Mouse (Mus musculus) heart, embryonic 11.5 days (tissue): Measurements from ENCODE around the gene Phf19. TPM values are rescaled to one million over a fixed set of nuclear protein-coding genes. Genes with fewer than 3 reads are reported as not detected.

Experiments used
- ATAC-seq: fragments of 200-750 bp; cut with Nextera tagmentation; replicated peaks from 2 replicates; pipeline ENCODE4 v1.8.0; 2017; ENCODE audit warnings: moderate library complexity; ENCODE audit not compliant: insufficient number of reproducible peaks, low FRiP score, low TSS enrichment
- H3K27ac ChIP-seq: fragments of 300-500 bp; sonication (generic); 2 replicates; pipeline ENCODE4 v1.5.1; 2014; ENCODE audit warnings: mild to moderate bottlenecking, low read depth, low read length
- H3K27me3 ChIP-seq: fragments of 300-500 bp; sonication (generic); 2 replicates; pipeline ENCODE4 v1.6.1; 2014; ENCODE audit warnings: mild to moderate bottlenecking, low read length, mixed read lengths; ENCODE audit not compliant: control insufficient read depth, insufficient read depth
- H3K36me3 ChIP-seq: fragments of 300-500 bp; sonication (generic); 2 replicates; pipeline ENCODE4 v1.6.1; 2014; ENCODE audit warnings: mild to moderate bottlenecking, low read length, moderate library complexity, mixed read lengths; ENCODE audit not compliant: control insufficient read depth, insufficient read depth
- H3K4me1 ChIP-seq: fragments of 300-500 bp; sonication (generic); 2 replicates; pipeline ENCODE4 v1.6.1; 2014; ENCODE audit warnings: low read length; ENCODE audit not compliant: control insufficient read depth, insufficient read depth
- H3K4me2 ChIP-seq: fragments of 300-500 bp; sonication (generic); 2 replicates; pipeline ENCODE4 v1.6.1; 2014; ENCODE audit warnings: mild to moderate bottlenecking, moderate library complexity
- H3K4me3 ChIP-seq: fragments of 300-500 bp; sonication (generic); 2 replicates; pipeline ENCODE4 v1.5.1; 2014; ENCODE audit warnings: low read depth, low read length
- H3K9ac ChIP-seq: fragments of 300-500 bp; sonication (generic); 2 replicates; pipeline ENCODE4 v1.6.1; 2014; ENCODE audit warnings: mild to moderate bottlenecking, low read depth, low read length, moderate library complexity
- H3K9me3 ChIP-seq: fragments of 300-500 bp; sonication (generic); replicated peaks from 2 replicates; pipeline ENCODE4 v1.6.1; 2016; ENCODE audit warnings: low read length; ENCODE audit not compliant: control insufficient read depth
- WGBS: fragments of 180-500 bp; shearing (Covaris S2); extraction: QIAGEN DNeasy Blood & Tissue Kit; methylation state at CpG from one replicate; pipeline ENCODE4 v1.1.7; 2014; ENCODE audit not compliant: insufficient replicate concordance; 5-methylcytosine and 5-hydroxymethylcytosine counted together
- polyA plus RNA-seq: library from polyadenylated mRNA; unstranded; fragments of >200 nt; fragmentation: Nextera tagmentation; extraction: Ambion mirVana; gene quantifications from 2 replicates; pipeline ENCODE4 v1.2.1, GENCODE M21; 2014

Phf19 gene
- polyA plus RNA-seq, 1 experiment from 2014 or later, result 2.7 TPM

GRCm38 (mm10) chr2:34958036-34958435 lies 44.2 kb upstream of the Phf19 start:
- WGBS, result 73% methylated on average over 7 of the region's 7 CpGs
- Histone ChIP-seq H3K4me1 (no peaks in the 10 kb centered on the region; the same call in 1 of the 2 replicates), H3K27me3 (no peaks in the 10 kb centered on the region), H3K27ac (no peak overlapping the region), H3K9me3 (no peaks in the 10 kb centered on the region), H3K36me3 (no peaks in the 10 kb centered on the region), H3K4me3 (no peak overlapping the region), H3K4me2 (no peak overlapping the region), H3K9ac (no peak overlapping the region)
- ATAC-seq, result no peak

GRCm38 (mm10) chr2:34957405-34957804 lies 43.6 kb upstream of the Phf19 start:
- H3K27ac ChIP-seq, result no peak overlapping the region
- H3K4me1 ChIP-seq, result no peaks in the 10 kb centered on the region; the same call in 1 of the 2 replicates
- no peak overlapping the region for H3K9ac ChIP-seq
- H3K27me3 ChIP-seq, result no peaks in the 10 kb centered on the region
- WGBS, result 68% methylated on average over 1 of the region's 1 CpGs
- H3K4me2 ChIP-seq, result no peak overlapping the region
- H3K9me3 ChIP-seq, result no peaks in the 10 kb centered on the region
- no peaks in the 10 kb centered on the region for H3K36me3 ChIP-seq
- H3K4me3 ChIP-seq, result no peak overlapping the region
- ATAC-seq, result no peak

DNA sequence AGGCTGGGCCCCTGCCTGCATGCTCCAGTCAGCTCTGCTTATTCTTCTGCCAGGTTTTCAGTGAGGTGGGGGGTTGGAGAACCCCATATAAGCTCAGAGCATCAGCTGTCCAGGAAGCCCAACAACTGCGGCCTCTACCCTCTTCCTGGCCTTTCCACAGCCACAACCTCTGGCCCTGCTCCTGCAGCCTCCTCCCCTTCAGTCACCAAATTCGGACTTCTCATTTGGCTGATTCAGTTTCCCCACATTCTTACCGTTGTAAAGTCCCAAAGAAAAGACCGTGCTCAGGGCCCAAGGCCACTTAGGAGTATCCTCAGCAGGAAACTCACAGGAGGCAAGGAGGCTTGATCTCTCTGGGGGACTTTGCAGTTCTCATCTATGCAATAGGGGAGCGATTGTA lies 43.1 kb upstream of the Phf19 start:
- Histone ChIP-seq H3K36me3 (no peaks in the 10 kb centered on the region), H3K4me3 (no peak overlapping the region), H3K27ac (no peak overlapping the region), H3K4me2 (no peak overlapping the region), H3K27me3 (no peaks in the 10 kb centered on the region), H3K9me3 (no peaks in the 10 kb centered on the region), H3K4me1 (no peaks in the 10 kb centered on the region; the same call in 1 of the 2 replicates), H3K9ac (no peak overlapping the region)
- 53% methylated on average over 5 of the region's 5 CpGs for WGBS
- no peak for ATAC-seq

GRCm38 (mm10) chr2:34954344-34954743 lies 40.5 kb upstream of the Phf19 start:
- no peak for ATAC-seq

GRCm38 (mm10) chr2:34953547-34954116 lies 39.8 kb upstream of the Phf19 start:
- 67% methylated on average over 2 of the region's 2 CpGs for WGBS
- no peak overlapping the region for H3K9ac ChIP-seq
- H3K4me3 ChIP-seq, result no peak overlapping the region
- no peak overlapping the region for H3K4me2 ChIP-seq
- H3K27ac ChIP-seq, result no peak overlapping the region
- no peak for ATAC-seq
- H3K4me1 ChIP-seq, result no peaks in the 10 kb centered on the region
- no peaks in the 10 kb centered on the region for H3K9me3 ChIP-seq
- H3K36me3 ChIP-seq, result no peaks in the 10 kb centered on the region
- H3K27me3 ChIP-seq, result no peaks in the 10 kb centered on the region; the same call in 1 of the 2 replicates

More at GRCm38 (mm10) chr2:34954344-34954743, 40.5 kb upstream of the Phf19 start:
- H3K9ac ChIP-seq, result no peak overlapping the region
- H3K4me3 ChIP-seq, result no peak overlapping the region
- H3K4me1 ChIP-seq, result no peaks in the 10 kb centered on the region
- H3K36me3 ChIP-seq, result no peaks in the 10 kb centered on the region
- H3K4me2 ChIP-seq, result no peak overlapping the region
- no peaks in the 10 kb centered on the region for H3K9me3 ChIP-seq
- H3K27me3 ChIP-seq, result no peaks in the 10 kb centered on the region; the same call in 1 of the 2 replicates
- no peak overlapping the region for H3K27ac ChIP-seq

- no peak overlapping the region for H3K4me2 ChIP-seq
- peaks cover 3% of the 10 kb centered on the region; the same call in 1 of the 2 replicates for H3K27me3 ChIP-seq
- no peaks in the 10 kb centered on the region for H3K9me3 ChIP-seq
- H3K27ac ChIP-seq, result no peak overlapping the region
- H3K36me3 ChIP-seq, result no peaks in the 10 kb centered on the region
- no peak for ATAC-seq
- H3K9ac ChIP-seq, result no peak overlapping the region
- WGBS, result 78% methylated on average over 4 of the region's 4 CpGs
- no peaks in the 10 kb centered on the region for H3K4me1 ChIP-seq
- no peak overlapping the region for H3K4me3 ChIP-seq
Observed at GRCm38 (mm10) chr2:34953018-34953417, 39.2 kb upstream of the Phf19 start.

GRCm38 (mm10) chr2:34951469-34951868 lies 37.6 kb upstream of the Phf19 start:
- H3K4me3 ChIP-seq, result no peak overlapping the region

GRCm38 (mm10) chr2:34948622-34949021 lies 34.8 kb upstream of the Phf19 start:
- Histone ChIP-seq H3K36me3 (no peaks in the 10 kb centered on the region), H3K27me3 (peaks cover 3% of the 10 kb centered on the region; the same call in 1 of the 2 replicates), H3K4me2 (no peak overlapping the region), H3K27ac (no peak overlapping the region), H3K4me1 (no peaks in the 10 kb centered on the region), H3K9me3 (no peaks in the 10 kb centered on the region), H3K4me3 (no peak overlapping the region), H3K9ac (no peak overlapping the region)
- 20% methylated on average over 2 of the region's 2 CpGs for WGBS
- no peak for ATAC-seq

More at GRCm38 (mm10) chr2:34951469-34951868, 37.6 kb upstream of the Phf19 start:
- no peaks in the 10 kb centered on the region for H3K4me1 ChIP-seq
- no peak overlapping the region for H3K4me2 ChIP-seq
- no peak for ATAC-seq
- H3K36me3 ChIP-seq, result no peaks in the 10 kb centered on the region
- no peak overlapping the region for H3K9ac ChIP-seq
- H3K27me3 ChIP-seq, result peaks cover 3% of the 10 kb centered on the region; the same call in 1 of the 2 replicates
- H3K9me3 ChIP-seq, result no peaks in the 10 kb centered on the region
- no peak overlapping the region for H3K27ac ChIP-seq

DNA sequence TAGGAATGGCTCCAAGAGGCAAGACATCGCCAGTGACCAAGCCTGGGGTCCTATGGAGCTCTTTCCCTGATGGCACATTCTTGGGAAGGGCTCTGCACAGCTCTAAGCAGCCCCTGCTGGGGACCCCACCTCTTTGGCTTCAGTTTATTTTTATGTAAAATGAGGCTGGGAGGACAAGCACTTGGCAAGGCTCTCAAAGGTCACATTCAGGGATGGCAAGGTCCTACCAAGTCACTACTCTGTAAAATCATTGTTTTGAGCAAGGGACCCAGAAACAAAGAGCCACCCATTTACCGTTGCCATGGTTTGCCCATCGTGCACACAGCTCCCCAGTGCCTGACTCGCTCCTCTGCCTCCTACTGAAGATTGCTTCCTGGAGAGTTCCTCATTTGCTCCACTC lies 32.2 kb upstream of the Phf19 start:
- H3K27ac ChIP-seq, result no peak overlapping the region
- no peaks in the 10 kb centered on the region for H3K9me3 ChIP-seq
- 0 out of 2 replicates have a peak, but pooled peaks cover 6% of the 10 kb centered on the region for H3K27me3 ChIP-seq
- no peaks in the 10 kb centered on the region for H3K4me1 ChIP-seq
- H3K9ac ChIP-seq, result no peak overlapping the region
- no peak overlapping the region for H3K4me3 ChIP-seq
- ATAC-seq, result no peak
- H3K4me2 ChIP-seq, result no peak overlapping the region
- no peaks in the 10 kb centered on the region for H3K36me3 ChIP-seq
- WGBS, result 65% methylated on average over 4 of the region's 4 CpGs
